Mouse (Mus musculus) liver, adult 2 months (tissue): Measurements from ENCODE around the gene Tjp3.

Experiments
- CTCF ChIP-seq: fragments of 200-500 bp; IDR thresholded peaks from 2 replicates; pipeline ENCODE4 v1.5.1; 2011; ENCODE audit warnings: low read depth, low read length, control low read depth
- POLR2A ChIP-seq: fragments of 200-500 bp; IDR thresholded peaks from 2 replicates; pipeline ENCODE4 v1.6.1; 2011; ENCODE audit warnings: low read length, control low read depth; ENCODE audit not compliant: insufficient read depth; ENCODE audit errors: extremely low read depth

DNA sequence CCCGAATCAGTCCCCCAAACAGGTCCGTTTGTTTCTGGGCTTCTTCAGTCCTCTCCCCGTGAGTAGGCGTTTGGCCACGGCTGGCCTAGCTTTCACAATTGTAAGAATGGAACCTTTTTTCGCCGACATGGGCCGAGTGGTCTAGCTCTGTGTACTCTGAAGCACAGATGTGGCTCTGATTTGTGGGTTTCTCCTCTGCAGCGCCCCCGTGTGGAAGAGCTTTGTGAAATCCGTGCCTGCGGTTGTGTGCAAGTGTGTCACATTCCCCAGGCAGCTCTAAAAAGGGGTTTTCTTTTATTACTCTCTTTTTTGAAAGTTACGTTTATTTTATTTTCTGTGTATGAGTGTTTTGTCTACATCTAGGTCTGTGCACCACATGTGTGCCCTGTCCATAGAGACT lies 50.5 kb downstream of the Tjp3 start:
- TF ChIP-seq CTCF (peak; percentile 78), POLR2A (no peak)
